Mouse (Mus musculus) liver, postnatal 0 days (tissue): ENCODE measurements at regions not wholly inside any gene's neighbourhood (a gene's known extent, or its start where the extent isn't known, plus 50 kb on each side); places are given as distances from the start of the nearest gene placed in this dataset.

Source experiments
- ATAC-seq: fragments of 200-750 bp; cut with Nextera tagmentation; 2 replicates; pipeline ENCODE4 v1.8.0; 2017; ENCODE audit warnings: mild to moderate bottlenecking, moderate library complexity
- DNase-seq: peaks from one replicate; pipeline ENCODE4 v3.0.0-alpha.2; 2016
- H3K27ac ChIP-seq: fragments of 300-500 bp; sonication (generic); 2 replicates; pipeline ENCODE4 v1.5.1; 2014; ENCODE audit warnings: antibody characterized with exemption, moderate library complexity, mild to moderate bottlenecking, low read depth
- H3K27me3 ChIP-seq: fragments of 300-500 bp; sonication (generic); 2 replicates; pipeline ENCODE4 v1.6.1; 2014; ENCODE audit warnings: low read length, control low read depth, mixed read lengths; ENCODE audit not compliant: insufficient read depth
- H3K36me3 ChIP-seq: fragments of 300-500 bp; sonication (generic); replicated peaks from 2 replicates; pipeline ENCODE4 v1.6.1; 2014; ENCODE audit warnings: mild to moderate bottlenecking, control low read depth, low read length, moderate library complexity, mixed read lengths; ENCODE audit not compliant: insufficient read depth
- H3K4me1 ChIP-seq: fragments of 300-500 bp; sonication (generic); 2 replicates; pipeline ENCODE4 v1.6.1; 2014; ENCODE audit warnings: antibody characterized with exemption, mild to moderate bottlenecking, control low read depth; ENCODE audit not compliant: insufficient read depth
- H3K4me2 ChIP-seq: fragments of 300-500 bp; sonication (generic); 2 replicates; pipeline ENCODE4 v1.6.1; 2014; ENCODE audit warnings: low read depth, mild to moderate bottlenecking, low read length, moderate library complexity, mixed read lengths
- H3K4me3 ChIP-seq: fragments of 300-500 bp; sonication (generic); 2 replicates; pipeline ENCODE4 v1.5.1; 2014; ENCODE audit warnings: low read depth, low read length
- H3K9ac ChIP-seq: fragments of 300-500 bp; sonication (generic); replicated peaks from 2 replicates; pipeline ENCODE4 v1.6.1; 2014; ENCODE audit warnings: mild to moderate bottlenecking, moderate library complexity
- H3K9me3 ChIP-seq: fragments of 300-500 bp; sonication (generic); 2 replicates; pipeline ENCODE4 v1.6.1; 2016; ENCODE audit warnings: mild to moderate bottlenecking, control low read depth, low read length, mixed read lengths
- CTCF ChIP-seq: sonication (generic); IDR thresholded peaks from 2 replicates; pipeline ENCODE4 v1.5.1; 2016; ENCODE audit warnings: antibody characterized with exemption, low read depth
- EP300 ChIP-seq: IDR thresholded peaks from 2 replicates; pipeline ENCODE4 v1.6.1; 2016; ENCODE audit warnings: antibody characterized with exemption, low read depth, mild to moderate bottlenecking
- WGBS: fragments of 180-500 bp; shearing (Covaris S2); extraction: QIAGEN DNeasy Blood & Tissue Kit; methylation state at CpG from one replicate; pipeline ENCODE4 v1.1.7; 2014; ENCODE audit not compliant: insufficient replicate concordance; 5-methylcytosine and 5-hydroxymethylcytosine counted together

DNA sequence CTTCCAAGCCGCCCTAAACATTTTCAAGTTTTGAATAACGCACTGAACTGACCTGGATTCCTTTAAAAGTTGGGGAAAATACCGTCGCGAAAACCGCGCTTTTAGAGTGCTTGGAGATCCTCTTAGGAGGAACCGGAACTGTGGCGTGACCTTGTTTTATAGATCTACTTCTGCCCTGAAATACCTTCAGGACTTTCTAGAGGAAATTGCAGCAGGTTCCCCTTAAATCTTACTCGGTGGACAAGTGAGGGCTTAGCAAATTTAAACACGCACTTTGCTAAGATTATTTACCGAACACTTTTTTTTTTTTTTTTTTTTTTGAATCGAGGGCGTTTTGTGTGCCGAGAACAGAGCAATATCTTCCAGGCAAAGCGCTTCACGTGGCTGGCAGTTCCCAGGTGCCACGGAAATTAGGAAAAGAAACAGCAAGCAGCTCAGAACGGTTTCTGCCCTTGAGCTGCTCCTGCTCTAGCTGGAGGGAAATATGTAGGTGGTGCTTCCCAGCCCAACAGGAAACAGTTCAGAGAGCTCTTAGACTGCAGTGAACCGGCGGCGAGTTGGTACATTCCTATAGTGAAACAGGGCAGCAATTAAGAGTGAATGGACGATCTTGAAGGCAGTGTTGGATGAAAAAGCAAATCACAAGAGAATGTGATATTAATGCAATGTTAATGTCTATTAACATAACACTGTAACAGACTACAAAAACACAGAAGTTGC, 127.1 kb downstream of the Tmem161b start:
- Histone ChIP-seq H3K27me3 (peaks cover 36% of the 10 kb centered on the region), H3K27ac (no peak overlapping the region), H3K4me3 (peak overlapping the region; percentile 43), H3K9ac (no peak overlapping the region; the same call in 1 of the 2 replicates), H3K4me2 (peak overlapping the region; percentile 82), H3K4me1 (peaks cover 12% of the 10 kb centered on the region; the same call in 1 of the 2 replicates), H3K36me3 (no peaks in the 10 kb centered on the region), H3K9me3 (no peaks in the 10 kb centered on the region)
- TF ChIP-seq EP300: no peak
- no peak for TF ChIP-seq CTCF
- ATAC-seq: no peak
- 1% methylated on average over 23 of the region's 23 CpGs for WGBS
- no peak for DNase-seq

DNA sequence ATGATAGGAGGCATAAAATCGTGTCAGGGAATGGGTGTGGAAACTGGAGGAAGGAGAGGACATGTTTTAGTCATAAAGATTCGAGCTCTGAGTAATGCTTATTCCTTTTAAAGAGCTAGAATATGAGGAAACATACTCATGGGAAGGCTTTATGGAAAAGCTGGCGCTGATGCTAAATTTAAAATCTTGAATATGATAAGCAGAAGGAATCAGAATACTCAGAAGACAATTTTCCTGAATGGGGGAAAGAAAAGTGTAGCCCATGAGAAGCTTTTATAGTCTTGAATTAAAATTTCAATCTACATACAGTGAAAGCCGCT, 127.6 kb downstream of the Tmem161b start:
- no peaks in the 10 kb centered on the region for H3K9me3 ChIP-seq
- WGBS: 33% methylated on average over 4 of the region's 4 CpGs
- H3K4me2 ChIP-seq: peak overlapping the region; percentile 82; the same call in 1 of the 2 replicates
- H3K4me3 ChIP-seq: no peak overlapping the region
- ATAC-seq (no peak), DNase-seq (no peak)
- TF ChIP-seq CTCF (no peak), EP300 (no peak)
- H3K36me3 ChIP-seq: no peaks in the 10 kb centered on the region
- H3K27me3 ChIP-seq: peaks cover 31% of the 10 kb centered on the region
- H3K9ac ChIP-seq: no peak overlapping the region
- H3K4me1 ChIP-seq: peaks cover 12% of the 10 kb centered on the region; the same call in 1 of the 2 replicates
- no peak overlapping the region for H3K27ac ChIP-seq

DNA sequence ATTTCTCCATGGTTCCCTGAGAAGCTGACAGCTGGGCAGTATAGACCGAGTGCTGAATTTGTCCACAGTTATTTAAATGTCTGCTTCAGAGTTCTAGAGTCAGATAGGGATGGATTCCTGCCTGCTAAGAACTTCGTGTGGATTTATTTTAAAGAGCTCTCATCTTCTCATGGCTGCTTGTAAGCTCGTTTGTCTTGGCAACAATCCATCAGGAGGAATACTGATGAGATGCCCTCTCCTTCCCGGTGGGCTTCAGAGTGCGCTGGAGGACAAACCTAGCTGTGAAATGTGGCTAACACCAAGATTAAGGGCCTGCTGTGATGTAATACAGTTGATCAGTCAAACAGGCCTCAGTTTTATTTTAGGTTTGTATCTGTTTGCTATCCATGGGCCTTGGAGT, 128.7 kb downstream of the Tmem161b start:
- H3K27me3 ChIP-seq: peaks cover 21% of the 10 kb centered on the region
- DNase-seq (no peak), ATAC-seq (no peak)
- no peak overlapping the region for H3K27ac ChIP-seq
- TF ChIP-seq EP300: no peak
- no peak for TF ChIP-seq CTCF
- H3K9me3 ChIP-seq: no peaks in the 10 kb centered on the region
- H3K36me3 ChIP-seq: no peaks in the 10 kb centered on the region
- no peak overlapping the region for H3K4me3 ChIP-seq
- no peak overlapping the region for H3K9ac ChIP-seq
- H3K4me2 ChIP-seq: no peak overlapping the region
- H3K4me1 ChIP-seq: peaks cover 12% of the 10 kb centered on the region; the same call in 1 of the 2 replicates
- 63% methylated on average over 5 of the region's 5 CpGs for WGBS

DNA sequence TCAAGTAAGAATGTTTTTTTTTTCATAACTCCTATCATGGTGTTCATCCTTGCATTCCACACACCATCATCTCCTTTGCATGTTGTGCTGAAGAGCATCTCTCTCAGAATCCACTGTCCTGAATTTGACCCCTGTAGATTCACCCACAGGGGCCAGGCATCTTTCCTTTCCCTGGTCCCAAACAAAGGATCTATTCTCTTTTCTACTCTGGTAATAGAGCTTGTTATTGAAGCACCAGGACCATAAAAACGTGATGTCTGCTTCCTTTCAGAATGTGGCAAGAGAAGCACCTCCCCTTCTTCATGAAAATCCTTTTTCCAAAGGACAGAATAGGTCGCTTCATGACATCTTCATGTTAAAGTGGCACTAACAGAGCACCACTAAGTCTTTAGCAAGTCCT, 134.4 kb downstream of the Tmem161b start:
- H3K9ac ChIP-seq: no peak overlapping the region
- WGBS: 40% methylated on average over 2 of the region's 2 CpGs

DNA sequence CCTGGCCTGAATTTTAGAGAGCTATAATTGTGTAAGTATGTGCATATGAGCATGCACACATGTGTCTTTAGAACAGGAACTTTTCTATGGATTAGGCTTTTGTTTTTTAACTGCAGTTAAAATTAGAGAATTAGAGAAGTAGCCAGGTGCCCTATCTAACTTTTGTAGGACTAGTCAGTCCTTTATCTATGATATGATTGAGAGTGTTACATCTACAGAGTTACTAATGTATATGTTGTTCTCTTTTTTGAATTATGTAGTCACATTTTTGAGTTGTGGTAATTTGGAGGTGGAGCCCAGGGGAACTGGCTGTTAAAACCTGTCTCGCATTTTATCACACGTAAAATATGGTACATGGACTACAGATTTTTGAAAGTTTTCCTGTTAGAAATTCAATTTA, 138.4 kb downstream of the Tmem161b start:
- H3K9ac ChIP-seq: no peak overlapping the region
- H3K27ac ChIP-seq: no peak overlapping the region
- TF ChIP-seq CTCF: no peak
- no peak for TF ChIP-seq EP300
- H3K4me3 ChIP-seq: no peak overlapping the region
- H3K4me1 ChIP-seq: no peaks in the 10 kb centered on the region
- no peaks in the 10 kb centered on the region for H3K27me3 ChIP-seq
- DNase-seq: no peak
- no peaks in the 10 kb centered on the region for H3K9me3 ChIP-seq
- no peaks in the 10 kb centered on the region for H3K36me3 ChIP-seq
- WGBS: 88% methylated on average over 2 of the region's 2 CpGs
- H3K4me2 ChIP-seq: no peak overlapping the region
- ATAC-seq: no peak

More for the DNA sequence above, 134.4 kb downstream of the Tmem161b start:
- Histone ChIP-seq H3K4me2 (no peak overlapping the region), H3K9me3 (no peaks in the 10 kb centered on the region), H3K4me1 (no peaks in the 10 kb centered on the region), H3K36me3 (no peaks in the 10 kb centered on the region), H3K4me3 (no peak overlapping the region), H3K27ac (no peak overlapping the region), H3K27me3 (no peaks in the 10 kb centered on the region)
- ATAC-seq (no peak), DNase-seq (no peak)
- TF ChIP-seq EP300 (no peak), CTCF (no peak)

DNA sequence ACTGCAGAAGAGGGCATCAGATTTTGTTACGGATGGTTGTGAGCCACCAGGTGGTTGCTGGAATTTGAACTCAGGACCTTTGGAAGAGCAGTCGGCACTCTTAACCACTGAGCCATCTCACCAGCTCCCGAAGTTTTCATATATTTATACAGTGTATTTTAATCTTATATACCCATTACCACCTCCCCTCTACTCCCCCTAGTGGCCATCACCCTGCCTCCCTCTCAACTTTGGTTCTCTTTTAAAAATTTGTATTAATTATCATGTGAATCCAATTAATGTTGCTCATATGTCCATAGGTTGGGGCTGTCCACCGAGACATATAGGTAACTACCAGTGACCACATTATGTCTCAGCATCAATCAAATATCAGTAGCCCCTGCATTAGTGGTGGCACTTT, 142.0 kb downstream of the Tmem161b start:
- no peaks in the 10 kb centered on the region for H3K4me1 ChIP-seq
- TF ChIP-seq CTCF (peak; percentile 19; the same call in 1 of the 2 replicates), EP300 (no peak)
- no peak overlapping the region for H3K4me3 ChIP-seq
- DNase-seq (no peak), ATAC-seq (no peak)
- H3K4me2 ChIP-seq: no peak overlapping the region
- no peak overlapping the region for H3K9ac ChIP-seq
- H3K27ac ChIP-seq: no peak overlapping the region
- no peaks in the 10 kb centered on the region for H3K9me3 ChIP-seq
- 75% methylated on average over 4 of the region's 4 CpGs for WGBS
- no peaks in the 10 kb centered on the region for H3K36me3 ChIP-seq
- no peaks in the 10 kb centered on the region for H3K27me3 ChIP-seq
